Mouse (Mus musculus) hindbrain, embryonic 12.5 days (tissue): Measurements from ENCODE around the gene Fkbp9. TPM values are rescaled to one million over a fixed set of nuclear protein-coding genes. Genes with fewer than 3 reads are reported as not detected.

Experiments
- ATAC-seq: fragments of 200-750 bp; cut with Nextera tagmentation; 2 replicates; pipeline ENCODE4 v1.8.0; 2017; ENCODE audit warnings: moderate TSS enrichment; ENCODE audit not compliant: low FRiP score
- H3K27ac ChIP-seq: fragments of 300-500 bp; sonication (generic); 2 replicates; pipeline ENCODE4 v1.5.1; 2016; ENCODE audit warnings: mild to moderate bottlenecking
- H3K27me3 ChIP-seq: fragments of 300-500 bp; sonication (generic); 2 replicates; pipeline ENCODE4 v1.6.1; 2016; ENCODE audit warnings: mild to moderate bottlenecking
- H3K36me3 ChIP-seq: fragments of 300-500 bp; sonication (generic); 2 replicates; pipeline ENCODE4 v1.6.1; 2016; ENCODE audit warnings: mild to moderate bottlenecking
- H3K4me1 ChIP-seq: fragments of 300-500 bp; sonication (generic); 2 replicates; pipeline ENCODE4 v1.6.1; 2016
- H3K4me2 ChIP-seq: fragments of 300-500 bp; sonication (generic); replicated peaks from 2 replicates; pipeline ENCODE4 v1.6.1; 2016; ENCODE audit warnings: mild to moderate bottlenecking
- H3K4me3 ChIP-seq: fragments of 300-500 bp; sonication (generic); 2 replicates; pipeline ENCODE4 v1.5.1; 2016; ENCODE audit warnings: mild to moderate bottlenecking
- H3K9ac ChIP-seq: fragments of 300-500 bp; sonication (generic); 2 replicates; pipeline ENCODE4 v1.6.1; 2016; ENCODE audit warnings: mild to moderate bottlenecking, moderate library complexity
- H3K9me3 ChIP-seq: fragments of 300-500 bp; sonication (generic); replicated peaks from 2 replicates; pipeline ENCODE4 v1.6.1; 2016; ENCODE audit warnings: mild to moderate bottlenecking
- WGBS: fragments of 180-500 bp; shearing (Covaris S2); methylation state at CpG from one replicate; pipeline ENCODE4 v1.1.7; 2016; 5-methylcytosine and 5-hydroxymethylcytosine counted together
- polyA plus RNA-seq: library from polyadenylated mRNA; unstranded; fragments of >200 nt; fragmentation: Nextera tagmentation; extraction: Ambion mirVana; gene quantifications from 2 replicates; pipeline ENCODE4 v1.2.1, GENCODE M21; 2016

Gene Fkbp9
- polyA plus RNA-seq, 1 experiment from 2014 or later = 92.2 TPM

DNA sequence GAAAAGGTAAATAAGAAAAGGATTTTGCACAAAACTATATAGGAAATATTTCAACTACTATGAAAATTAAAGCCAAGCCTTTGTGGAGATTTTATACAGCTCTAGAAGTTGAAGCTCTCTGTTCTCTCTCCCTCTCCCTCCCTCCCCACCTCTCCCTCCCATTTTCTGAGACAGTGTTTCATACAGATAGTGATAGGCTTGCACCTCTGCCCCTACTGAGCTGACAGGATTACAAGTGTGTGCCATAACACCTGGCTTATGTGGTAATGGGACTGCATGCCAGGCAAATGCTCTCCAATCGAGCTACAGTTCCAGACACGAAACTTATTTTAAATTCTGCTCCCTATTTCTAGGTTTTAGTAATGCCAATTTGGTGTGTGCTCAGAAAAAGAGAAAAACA is 79.1 kb downstream of the Fkbp9 start:
- 85% methylated on average over 2 of the region's 2 CpGs for WGBS
- no peaks in the 10 kb centered on the region; the same call in 1 of the 2 replicates for H3K4me1 ChIP-seq
- H3K27ac ChIP-seq = no peak overlapping the region
- H3K4me3 ChIP-seq = no peak overlapping the region
- no peaks in the 10 kb centered on the region for H3K36me3 ChIP-seq
- H3K9ac ChIP-seq = no peak overlapping the region
- no peak overlapping the region for H3K4me2 ChIP-seq
- no peaks in the 10 kb centered on the region; the same call in 1 of the 2 replicates for H3K9me3 ChIP-seq
- ATAC-seq = no peak
- no peaks in the 10 kb centered on the region for H3K27me3 ChIP-seq

GRCm38 (mm10) chr6:56913092-56913858 is 81.4 kb downstream of the Fkbp9 start:
- Histone ChIP-seq H3K4me1 (no peaks in the 10 kb centered on the region), H3K27me3 (no peaks in the 10 kb centered on the region), H3K4me3 (no peak overlapping the region), H3K9ac (no peak overlapping the region), H3K4me2 (no peak overlapping the region), H3K27ac (no peak overlapping the region), H3K9me3 (no peaks in the 10 kb centered on the region; the same call in 1 of the 2 replicates), H3K36me3 (no peaks in the 10 kb centered on the region)
- ATAC-seq = no peak
- 85% methylated on average over 2 of the region's 2 CpGs for WGBS

- Histone ChIP-seq H3K9me3 (no peaks in the 10 kb centered on the region; the same call in 1 of the 2 replicates), H3K27ac (no peak overlapping the region), H3K9ac (no peak overlapping the region), H3K4me2 (no peak overlapping the region), H3K4me3 (no peak overlapping the region), H3K36me3 (no peaks in the 10 kb centered on the region), H3K27me3 (no peaks in the 10 kb centered on the region), H3K4me1 (no peaks in the 10 kb centered on the region)
- no peak for ATAC-seq
- 93% methylated on average over 2 of the region's 2 CpGs for WGBS
Observed at GRCm38 (mm10) chr6:56916279-56916678, 84.4 kb downstream of the Fkbp9 start.

DNA sequence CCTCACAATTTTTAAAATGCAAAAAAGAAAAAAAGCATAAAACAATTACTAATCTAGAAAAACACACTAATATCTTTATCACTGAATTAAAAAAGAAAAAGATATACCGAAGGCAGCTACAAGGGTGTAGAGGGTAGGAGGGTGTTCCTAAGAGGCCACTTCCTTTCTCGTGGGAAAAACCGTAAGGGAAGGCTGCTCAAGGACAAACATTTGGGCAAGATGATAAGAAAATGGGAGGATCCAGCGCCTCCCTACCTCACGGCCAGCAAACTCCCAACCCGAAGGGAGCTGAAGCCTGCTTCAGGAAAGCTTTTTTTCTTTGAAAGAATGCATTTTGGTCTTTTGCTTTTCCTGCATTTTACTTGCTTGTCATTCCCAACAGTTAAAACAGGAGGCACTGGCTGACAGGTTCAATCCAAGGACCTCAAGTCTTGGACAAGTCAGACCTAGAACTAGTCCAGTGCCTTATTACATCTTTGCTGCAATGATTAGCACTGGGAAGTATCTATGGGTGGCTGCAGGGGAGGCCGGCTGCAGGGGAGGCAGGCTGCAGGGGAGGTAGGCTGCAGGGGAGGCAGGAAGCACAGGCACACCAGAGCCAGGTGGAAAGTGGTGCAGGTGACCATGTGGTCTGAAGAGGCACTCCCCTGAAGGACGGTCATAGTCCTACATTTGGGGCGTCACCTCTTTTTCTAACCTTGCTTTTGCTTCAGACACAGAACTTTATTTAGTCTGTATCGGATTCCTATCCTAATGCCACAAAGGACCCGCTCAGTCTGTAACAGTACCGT is 85.9 kb downstream of the Fkbp9 start:
- no peaks in the 10 kb centered on the region for H3K36me3 ChIP-seq
- WGBS = 75% methylated on average over 12 of the region's 12 CpGs
- no peaks in the 10 kb centered on the region for H3K27me3 ChIP-seq
- H3K4me3 ChIP-seq = no peak overlapping the region
- H3K9ac ChIP-seq = no peak overlapping the region
- ATAC-seq = no peak
- H3K9me3 ChIP-seq = no peaks in the 10 kb centered on the region; the same call in 1 of the 2 replicates
- no peak overlapping the region for H3K27ac ChIP-seq
- H3K4me2 ChIP-seq = no peak overlapping the region
- peaks cover 5% of the 10 kb centered on the region; the same call in 1 of the 2 replicates for H3K4me1 ChIP-seq

GRCm38 (mm10) chr6:56919330-56920044 is 87.6 kb downstream of the Fkbp9 start:
- Histone ChIP-seq H3K4me1 (peaks cover 6% of the 10 kb centered on the region; the same call in 1 of the 2 replicates), H3K27ac (no peak overlapping the region), H3K36me3 (no peaks in the 10 kb centered on the region), H3K9me3 (no peaks in the 10 kb centered on the region; the same call in 1 of the 2 replicates), H3K4me2 (no peak overlapping the region), H3K9ac (no peak overlapping the region), H3K4me3 (no peak overlapping the region), H3K27me3 (no peaks in the 10 kb centered on the region)
- WGBS = 91% methylated on average over 7 of the region's 7 CpGs
- ATAC-seq = no peak

GRCm38 (mm10) chr6:56920222-56921092 is 88.6 kb downstream of the Fkbp9 start:
- H3K9ac ChIP-seq = no peak overlapping the region
- no peak overlapping the region for H3K4me3 ChIP-seq
- no peak for ATAC-seq
- WGBS = 83% methylated on average over 12 of the region's 12 CpGs
- no peak overlapping the region for H3K27ac ChIP-seq
- H3K27me3 ChIP-seq = no peaks in the 10 kb centered on the region
- no peaks in the 10 kb centered on the region for H3K9me3 ChIP-seq
- no peak overlapping the region for H3K4me2 ChIP-seq
- peaks cover 9% of the 10 kb centered on the region; the same call in 1 of the 2 replicates for H3K4me1 ChIP-seq
- no peaks in the 10 kb centered on the region for H3K36me3 ChIP-seq

- H3K4me3 ChIP-seq = peak overlapping the region; percentile 67
- under 1% methylated on average over 25 of the region's 25 CpGs for WGBS
Observed at GRCm38 (mm10) chr6:56923331-56923725, 91.5 kb downstream of the Fkbp9 start.

GRCm38 (mm10) chr6:56923726-56924707 is 92.2 kb downstream of the Fkbp9 start, which contains the start of the genes Nt5c3 and Vmn1r4:
Nt5c3 (minus strand) TSS chr6:56923932.
Vmn1r4 (plus strand) TSS chr6:56924015.
- no peaks in the 10 kb centered on the region for H3K36me3 ChIP-seq
- H3K4me3 ChIP-seq = peak within 1 kb of the TSS; percentile 67
- peaks cover 9% of the 10 kb centered on the region; the same call in 1 of the 2 replicates for H3K4me1 ChIP-seq
- 3% methylated on average over 63 of the region's 64 CpGs for WGBS
- peak; percentile 98 for ATAC-seq
- peak within 1 kb of the TSS; percentile 86 for H3K9ac ChIP-seq
- H3K27ac ChIP-seq = peak within 1 kb of the TSS; percentile 79
- peak within 1 kb of the TSS; percentile 54 for H3K4me2 ChIP-seq
- no peaks in the 10 kb centered on the region for H3K27me3 ChIP-seq
- no peaks in the 10 kb centered on the region for H3K9me3 ChIP-seq

More at GRCm38 (mm10) chr6:56923331-56923725, 91.5 kb downstream of the Fkbp9 start:
- ATAC-seq = peak; percentile 36; the same call in 1 of the 2 replicates
- H3K27ac ChIP-seq = peak overlapping the region; percentile 79
- H3K4me1 ChIP-seq = peaks cover 9% of the 10 kb centered on the region; the same call in 1 of the 2 replicates
- peak overlapping the region; percentile 54 for H3K4me2 ChIP-seq
- H3K27me3 ChIP-seq = no peaks in the 10 kb centered on the region
- peak overlapping the region; percentile 86 for H3K9ac ChIP-seq
- H3K9me3 ChIP-seq = no peaks in the 10 kb centered on the region
- no peaks in the 10 kb centered on the region for H3K36me3 ChIP-seq
